Mouse (Mus musculus) lung, postnatal 4 days (tissue): ENCODE data around the gene Casp6.
A peak's percentile ranks its signal among the peaks of the same experiment; 100 is the strongest.

Experiments
- DNase-seq, 2 experiments: peaks; one replicate each; pipeline ENCODE4 v3.0.0; 2021

Gene Casp6

GRCm38 (mm10) chr3:129923581-129923980 lies 22.4 kb downstream of the Casp6 start:
- DNase-seq = no peak

GRCm38 (mm10) chr3:129925861-129926260 lies 24.6 kb downstream of the Casp6 start:
- no peak for DNase-seq

- DNase-seq = no peak
These were observed 29.1 kb downstream of the Casp6 start for GRCm38 (mm10) chr3:129930213-129930778.

GRCm38 (mm10) chr3:129932443-129932842 lies 31.2 kb downstream of the Casp6 start:
- DNase-seq = peak in 1 of 2 experiments; percentile 27

GRCm38 (mm10) chr3:129936561-129936960 lies 35.3 kb downstream of the Casp6 start:
- no peak for DNase-seq

GRCm38 (mm10) chr3:129937848-129938247 lies 36.6 kb downstream of the Casp6 start:
- no peak for DNase-seq

- DNase-seq = no peak
These were observed 37.8 kb downstream of the Casp6 start for GRCm38 (mm10) chr3:129939058-129939457.

- DNase-seq = no peak
These were observed 39.6 kb downstream of the Casp6 start for GRCm38 (mm10) chr3:129940780-129941179.

GRCm38 (mm10) chr3:129941291-129941690 lies 40.1 kb downstream of the Casp6 start:
- DNase-seq = no peak

- DNase-seq = no peak
These were observed 42.6 kb downstream of the Casp6 start for GRCm38 (mm10) chr3:129943813-129944212.

- no peak for DNase-seq
These were observed 45.1 kb downstream of the Casp6 start for GRCm38 (mm10) chr3:129946217-129946914.

GRCm38 (mm10) chr3:129948359-129948758 lies 47.1 kb downstream of the Casp6 start:
- DNase-seq = peak; percentile 48

GRCm38 (mm10) chr3:129949158-129949773 lies 48.0 kb downstream of the Casp6 start:
- DNase-seq = no peak

GRCm38 (mm10) chr3:129953296-129953695 lies 52.1 kb downstream of the Casp6 start:
- DNase-seq = no peak

- no peak for DNase-seq
These were observed 61.3 kb downstream of the Casp6 start for GRCm38 (mm10) chr3:129962533-129962932.
